Mouse (Mus musculus) intestine, postnatal 0 days (tissue): ENCODE data around the gene Cdk6. TPM values are rescaled to one million over a fixed set of nuclear protein-coding genes. Genes with fewer than 3 reads are reported as not detected.

Experiments
- ATAC-seq: fragments of 200-750 bp; cut with Nextera tagmentation; 2 replicates; pipeline ENCODE4 v1.8.0; 2017; ENCODE audit warnings: mild to moderate bottlenecking, moderate TSS enrichment, moderate library complexity
- H3K27ac ChIP-seq: fragments of 300-500 bp; sonication (generic); 2 replicates; pipeline ENCODE4 v1.5.1; 2014; ENCODE audit warnings: mild to moderate bottlenecking, low read depth, low read length, moderate library complexity
- H3K27me3 ChIP-seq: fragments of 300-500 bp; sonication (generic); replicated peaks from 2 replicates; pipeline ENCODE4 v1.6.1; 2014; ENCODE audit warnings: low read length, mixed read lengths; ENCODE audit not compliant: control insufficient read depth, insufficient read depth
- H3K36me3 ChIP-seq: fragments of 300-500 bp; sonication (generic); 2 replicates; pipeline ENCODE4 v1.6.1; 2014; ENCODE audit warnings: mild to moderate bottlenecking, moderate library complexity; ENCODE audit not compliant: control insufficient read depth, insufficient read depth
- H3K4me1 ChIP-seq: fragments of 300-500 bp; sonication (generic); replicated peaks from 2 replicates; pipeline ENCODE4 v1.6.1; 2014; ENCODE audit warnings: antibody characterized with exemption, low read length, mixed read lengths; ENCODE audit not compliant: control insufficient read depth, insufficient read depth
- H3K4me2 ChIP-seq: fragments of 300-500 bp; sonication (generic); replicated peaks from 2 replicates; pipeline ENCODE4 v1.6.1; 2014; ENCODE audit warnings: low read depth, mild to moderate bottlenecking, moderate library complexity
- H3K4me3 ChIP-seq: fragments of 300-500 bp; sonication (generic); 2 replicates; pipeline ENCODE4 v1.5.1; 2014; ENCODE audit warnings: low read depth, low read length
- H3K9ac ChIP-seq: fragments of 300-500 bp; sonication (generic); 2 replicates; pipeline ENCODE4 v1.6.1; 2014; ENCODE audit warnings: mild to moderate bottlenecking, low read depth, low read length
- H3K9me3 ChIP-seq: fragments of 300-500 bp; sonication (generic); 2 replicates; pipeline ENCODE4 v1.6.1; 2016; ENCODE audit warnings: mixed run types; ENCODE audit not compliant: control insufficient read depth
- CTCF ChIP-seq: sonication (generic); IDR thresholded peaks from 2 replicates; pipeline ENCODE4 v1.5.1; 2016; ENCODE audit warnings: low read depth, mild to moderate bottlenecking, control low read depth, antibody characterized with exemption, moderate library complexity
- WGBS: fragments of 180-500 bp; shearing (Covaris S2); extraction: QIAGEN DNeasy Blood & Tissue Kit; methylation state at CpG from one replicate; pipeline ENCODE4 v1.1.7; 2014; 5-methylcytosine and 5-hydroxymethylcytosine counted together
- polyA plus RNA-seq: library from polyadenylated mRNA; unstranded; fragments of >200 nt; fragmentation: Nextera tagmentation; extraction: Ambion mirVana; gene quantifications from 2 replicates; pipeline ENCODE4 v1.2.1, GENCODE M21; 2015

Gene Cdk6
- polyA plus RNA-seq, 1 experiment from 2014 or later = 13.2 TPM

GRCm38 (mm10) chr5:3536592-3537212 is 195.4 kb downstream of the Cdk6 start:
- Histone ChIP-seq H3K27me3 (no peaks in the 10 kb centered on the region), H3K27ac (no peak overlapping the region), H3K36me3 (no peaks in the 10 kb centered on the region), H3K4me2 (no peak overlapping the region), H3K9ac (no peak overlapping the region), H3K4me3 (no peak overlapping the region), H3K9me3 (no peaks in the 10 kb centered on the region), H3K4me1 (no peaks in the 10 kb centered on the region)
- 68% methylated on average over 3 of the region's 3 CpGs for WGBS
- no peak for ATAC-seq
- TF ChIP-seq CTCF = no peak

GRCm38 (mm10) chr5:3538505-3539472 is 197.5 kb downstream of the Cdk6 start:
- Histone ChIP-seq H3K36me3 (no peaks in the 10 kb centered on the region), H3K4me1 (no peaks in the 10 kb centered on the region), H3K9me3 (no peaks in the 10 kb centered on the region), H3K27me3 (no peaks in the 10 kb centered on the region), H3K27ac (no peak overlapping the region), H3K9ac (no peak overlapping the region), H3K4me3 (no peak overlapping the region), H3K4me2 (no peak overlapping the region)
- no peak for TF ChIP-seq CTCF
- 58% methylated on average over 11 of the region's 11 CpGs for WGBS
- no peak for ATAC-seq

- ATAC-seq = no peak
- H3K4me1 ChIP-seq = peaks cover 4% of the 10 kb centered on the region; the same call in 1 of the 2 replicates
- no peak for TF ChIP-seq CTCF
- no peak overlapping the region for H3K27ac ChIP-seq
- no peak overlapping the region for H3K9ac ChIP-seq
- 75% methylated on average over 6 of the region's 6 CpGs for WGBS
- H3K4me3 ChIP-seq = no peak overlapping the region
- H3K4me2 ChIP-seq = no peak overlapping the region
- no peaks in the 10 kb centered on the region for H3K27me3 ChIP-seq
- no peaks in the 10 kb centered on the region for H3K9me3 ChIP-seq
- H3K36me3 ChIP-seq = peaks cover under 1% of the 10 kb centered on the region; the same call in 1 of the 2 replicates
These were observed 200.6 kb downstream of the Cdk6 start for GRCm38 (mm10) chr5:3541871-3542270.

- under 1% methylated on average over 78 of the region's 80 CpGs for WGBS
These were observed 202.6 kb downstream of the Cdk6 start, which contains the start of gene Fam133b for GRCm38 (mm10) chr5:3543629-3544479. TSS of gene Fam133b (plus strand) at chr5:3543833.

GRCm38 (mm10) chr5:3544480-3544769 is 203.1 kb downstream of the Cdk6 start:
- H3K9me3 ChIP-seq = no peaks in the 10 kb centered on the region
- TF ChIP-seq CTCF = no peak
- peak overlapping the region; percentile 91; the same call in 1 of the 2 replicates for H3K9ac ChIP-seq
- H3K27ac ChIP-seq = no peak overlapping the region
- no peaks in the 10 kb centered on the region for H3K27me3 ChIP-seq
- H3K4me1 ChIP-seq = peaks cover 4% of the 10 kb centered on the region; the same call in 1 of the 2 replicates
- H3K36me3 ChIP-seq = peaks cover 4% of the 10 kb centered on the region; the same call in 1 of the 2 replicates
- WGBS = 8% methylated on average over 7 of the region's 7 CpGs
- H3K4me2 ChIP-seq = peak overlapping the region; percentile 76
- no peak for ATAC-seq
- H3K4me3 ChIP-seq = peak overlapping the region; percentile 85

More at GRCm38 (mm10) chr5:3543629-3544479, 202.6 kb downstream of the Cdk6 start, which contains the start of gene Fam133b:
- peaks cover 4% of the 10 kb centered on the region; the same call in 1 of the 2 replicates for H3K4me1 ChIP-seq
- no peaks in the 10 kb centered on the region for H3K27me3 ChIP-seq
- H3K4me3 ChIP-seq = peak within 1 kb of the TSS; percentile 85
- peak within 1 kb of the TSS; percentile 76 for H3K4me2 ChIP-seq
- H3K9me3 ChIP-seq = no peaks in the 10 kb centered on the region
- H3K27ac ChIP-seq = peak within 1 kb of the TSS; percentile 84
- H3K36me3 ChIP-seq = peaks cover 4% of the 10 kb centered on the region; the same call in 1 of the 2 replicates
- peak; percentile 95 for ATAC-seq
- TF ChIP-seq CTCF = peak; percentile 98
- H3K9ac ChIP-seq = peak within 1 kb of the TSS; percentile 91
